Mouse (Mus musculus): ENCODE measurements around the gene Tmem176a. TPM values are rescaled to one million over a fixed set of nuclear protein-coding genes. Genes with fewer than 3 reads are reported as not detected.
"Not testable (repeated sequence)": the region's sequence is repeated elsewhere in the genome, so short reads cannot be mapped to it uniquely, and the experiment has no call there.

The Tmem176a gene
- total RNA-seq, 1 experiment from 2014 or later = 181 TPM

DNA sequence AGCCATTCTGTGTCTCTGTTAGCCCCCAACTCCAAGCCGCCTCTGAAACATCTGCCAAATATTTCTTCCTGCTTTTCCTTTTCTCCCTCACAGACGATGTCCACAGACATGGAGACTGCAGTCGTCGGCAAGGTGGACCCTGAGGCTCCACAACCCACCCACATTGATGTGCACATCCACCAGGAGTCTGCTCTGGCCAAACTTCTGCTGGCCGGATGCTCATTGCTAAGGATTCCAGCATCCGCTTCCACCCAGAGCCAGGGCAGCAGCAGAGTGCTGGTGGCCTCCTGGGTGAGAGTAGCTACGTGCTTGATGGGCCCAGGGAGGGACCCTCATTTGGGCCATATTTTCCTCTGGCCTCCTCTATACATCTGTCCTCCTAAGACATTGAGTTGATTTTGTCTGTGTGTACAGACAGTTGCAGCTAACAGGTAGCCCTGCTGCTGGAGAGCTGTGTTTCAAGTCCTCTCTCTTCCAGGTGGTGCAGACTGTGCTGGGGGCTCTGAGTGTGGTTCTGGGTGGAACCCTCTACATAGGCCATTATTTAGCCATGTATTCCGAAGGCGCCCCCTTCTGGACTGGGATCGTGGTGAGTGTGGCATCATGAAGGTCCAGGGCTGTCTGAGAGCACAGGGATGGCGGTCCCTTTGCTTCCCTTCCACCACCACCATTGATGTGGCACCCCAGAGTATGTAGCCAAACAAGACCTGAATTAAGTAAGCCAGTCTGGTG lies 1.6 kb downstream of the Tmem176a start:
- DNase-seq = peak; percentile 79

DNA sequence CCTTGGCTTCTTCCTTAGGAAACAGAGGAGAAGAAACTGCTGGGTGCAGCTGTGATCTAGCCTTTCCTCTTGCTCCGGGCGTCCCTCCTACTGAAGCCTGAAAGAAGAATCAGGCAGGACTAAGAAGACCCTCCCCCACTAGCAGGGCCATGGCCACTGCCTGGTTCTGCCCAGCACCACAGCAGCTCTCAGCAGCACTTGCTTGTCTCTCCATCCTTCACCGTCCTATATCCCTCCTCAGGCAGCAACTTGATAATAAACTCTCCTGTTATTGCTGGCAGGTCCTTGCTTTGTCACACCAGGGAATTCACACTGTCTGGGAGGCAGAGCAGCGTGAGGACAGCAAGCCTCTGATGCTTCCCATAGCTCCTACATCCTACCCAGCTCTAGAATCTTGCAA lies 4.4 kb downstream of the Tmem176a start:
- no peak for DNase-seq

DNA sequence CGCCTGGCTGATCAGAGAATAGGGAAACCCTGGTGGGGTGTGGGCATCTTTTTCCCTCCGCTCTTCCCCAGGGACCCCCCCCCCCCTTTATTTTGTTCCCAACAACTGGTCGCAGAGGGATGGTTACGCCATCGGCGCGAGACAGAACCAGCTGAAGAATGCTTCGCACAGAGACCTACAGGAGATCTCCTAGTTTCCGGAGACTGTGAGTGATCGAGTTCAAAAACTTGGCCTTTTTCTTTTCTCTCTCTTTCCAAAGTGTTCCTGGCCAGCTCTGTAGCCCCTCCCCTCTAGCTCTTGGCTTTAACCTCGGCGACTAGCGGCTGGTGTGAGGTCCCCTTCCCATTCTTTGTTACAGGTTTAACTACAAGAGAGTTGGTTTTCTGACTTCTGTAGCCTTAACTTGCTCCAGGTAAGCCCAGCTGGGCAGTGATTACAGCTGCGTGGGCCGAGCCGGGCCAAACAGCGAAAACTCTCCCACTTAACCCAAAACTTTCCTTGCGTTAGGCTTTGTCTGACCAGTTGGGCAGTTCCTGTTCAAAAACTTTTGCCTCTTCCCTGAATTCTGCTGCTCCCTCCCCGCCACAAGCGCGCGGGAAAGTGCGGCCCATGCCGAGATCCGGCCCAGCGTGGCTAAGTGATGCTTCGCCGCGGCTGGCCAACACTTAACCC lies 11.2 kb downstream of the Tmem176a start:
- peak; percentile 69 for DNase-seq

DNA sequence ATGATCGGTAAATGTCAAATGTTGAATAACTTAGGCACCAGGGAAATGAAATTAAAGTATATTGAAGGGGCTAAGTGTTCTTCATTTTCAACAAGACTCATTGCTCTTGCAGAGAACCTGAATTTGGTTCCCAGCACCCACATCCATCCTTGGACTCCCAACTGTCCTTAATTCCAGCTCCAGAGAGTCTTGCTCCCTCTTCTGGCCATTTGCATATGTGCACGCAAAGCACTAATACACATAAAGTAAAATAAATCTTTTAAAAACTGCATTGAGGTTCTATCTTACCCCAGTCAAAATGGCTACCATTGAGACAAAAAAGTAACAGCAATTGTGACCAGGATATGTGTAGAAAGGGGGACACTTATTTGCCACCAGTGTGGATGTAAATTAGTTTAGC lies 13.4 kb downstream of the Tmem176a start:
- DNase-seq = no peak

DNA sequence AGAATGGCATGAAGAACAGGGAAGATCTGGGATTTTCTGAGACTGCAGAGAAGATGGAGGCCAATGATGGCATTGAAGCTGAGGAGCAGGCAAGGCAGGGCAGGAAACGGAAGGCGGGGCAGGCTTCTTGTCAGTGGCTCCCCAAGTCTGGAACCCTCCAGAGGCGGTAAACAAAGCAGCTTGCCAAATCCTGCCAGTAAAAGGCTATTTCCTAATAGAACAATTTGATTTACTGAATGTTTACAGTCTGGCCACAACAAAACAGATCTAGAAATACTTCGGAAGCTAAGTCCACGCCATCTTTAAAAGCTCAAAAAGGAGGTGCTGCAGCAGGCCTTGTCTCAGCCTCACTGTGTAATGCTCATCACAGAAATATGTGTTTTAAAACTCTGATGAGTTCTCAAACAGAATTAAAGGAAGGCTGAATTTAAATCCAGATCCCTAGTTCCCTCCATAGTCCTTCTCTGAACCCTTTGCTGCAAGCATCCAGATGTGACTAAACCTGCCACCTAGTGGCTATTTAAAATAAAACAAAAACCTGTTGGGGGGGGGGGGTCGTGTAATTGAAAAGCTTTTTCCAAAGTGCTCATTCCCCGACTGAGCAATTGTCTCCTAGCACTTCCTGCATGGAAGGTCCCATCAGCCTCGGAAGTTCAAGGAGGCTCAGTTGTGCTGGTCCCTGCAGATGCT lies 17.0 kb downstream of the Tmem176a start:
- DNase-seq = peak; percentile 37

DNA sequence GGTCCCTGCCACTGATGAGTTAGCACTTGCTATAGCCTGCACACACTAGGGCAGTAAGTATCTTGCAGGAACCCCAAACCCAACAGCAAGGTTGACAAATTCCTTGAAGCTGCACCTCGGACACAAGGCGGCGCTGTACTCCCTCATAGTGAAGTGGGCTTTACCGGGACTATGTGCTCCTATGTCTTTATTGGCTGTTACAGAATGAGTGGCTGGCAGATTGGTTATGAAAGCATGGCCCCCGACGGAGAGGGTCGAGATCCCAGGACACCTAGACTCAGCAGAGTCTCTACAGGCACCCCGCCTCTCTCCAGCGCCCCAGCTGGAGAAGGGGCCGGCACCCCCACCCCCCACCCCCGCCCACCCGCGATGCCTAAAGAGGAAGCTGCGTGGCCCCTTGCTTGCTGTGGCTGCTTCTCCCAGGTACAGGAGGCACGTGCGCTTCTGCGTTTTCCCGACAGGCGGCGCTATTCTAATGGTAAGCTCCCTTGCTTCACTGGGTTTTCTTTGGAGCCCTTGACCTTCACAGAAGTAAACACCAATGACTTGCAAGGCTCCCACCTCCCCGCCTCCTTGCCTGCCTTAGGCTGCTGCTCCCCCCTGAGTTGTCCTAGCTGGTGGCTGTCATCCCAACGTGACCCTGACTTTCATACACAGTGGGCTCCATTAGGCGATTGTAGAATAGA lies 19.6 kb downstream of the Tmem176a start:
- peak; percentile 90 for DNase-seq

DNA sequence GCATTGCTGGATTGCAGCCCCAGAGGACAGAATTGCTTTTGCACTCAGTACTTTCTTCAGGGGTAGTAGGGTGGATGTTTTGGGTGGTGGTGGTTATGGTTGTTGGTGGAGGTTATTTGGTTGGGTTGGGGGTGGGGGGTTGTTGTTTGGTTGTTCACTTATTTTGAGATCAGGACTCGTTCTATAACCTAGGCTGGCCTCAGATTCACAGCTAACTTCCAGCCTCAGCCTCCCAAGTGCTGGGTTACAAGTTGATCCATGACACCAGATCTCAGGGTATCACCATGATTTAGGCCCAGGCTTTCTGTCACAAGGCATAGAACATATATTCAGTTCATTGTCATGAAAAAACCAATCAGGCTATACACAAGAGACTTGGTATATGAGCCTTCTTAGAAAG lies 20.1 kb downstream of the Tmem176a start:
- no peak for DNase-seq

DNA sequence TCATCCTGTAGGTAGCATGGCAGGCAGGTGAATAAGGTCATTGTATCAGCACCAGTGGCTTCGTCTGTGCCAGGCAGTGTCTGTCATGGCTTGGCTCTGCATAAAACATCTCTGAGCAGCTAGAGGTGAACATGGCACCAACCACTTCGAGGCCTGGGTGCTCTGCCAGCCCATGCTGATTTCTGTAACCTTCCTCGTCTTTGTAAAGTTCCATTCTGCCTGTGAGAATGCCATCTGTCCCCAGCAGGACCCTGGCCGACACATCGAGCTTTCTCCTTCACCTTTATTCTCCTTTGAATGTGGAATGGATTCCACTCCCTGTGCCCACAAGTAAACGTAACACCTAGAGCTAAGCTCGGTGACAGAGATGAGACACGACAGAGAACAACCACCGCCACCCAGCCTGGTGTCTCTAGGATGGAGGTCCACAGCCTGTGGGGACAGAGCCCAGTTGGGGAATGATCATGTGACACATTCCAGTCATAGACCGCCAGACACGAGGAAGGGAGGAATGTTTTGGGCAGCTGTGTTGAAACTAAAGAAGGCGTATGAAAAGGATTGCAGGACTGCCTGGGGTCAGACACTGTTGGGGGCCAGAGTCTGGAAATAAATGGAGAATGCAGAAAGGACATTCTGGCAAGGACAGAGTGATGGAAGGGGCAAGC lies 21.0 kb downstream of the Tmem176a start:
- DNase-seq = no peak

DNA sequence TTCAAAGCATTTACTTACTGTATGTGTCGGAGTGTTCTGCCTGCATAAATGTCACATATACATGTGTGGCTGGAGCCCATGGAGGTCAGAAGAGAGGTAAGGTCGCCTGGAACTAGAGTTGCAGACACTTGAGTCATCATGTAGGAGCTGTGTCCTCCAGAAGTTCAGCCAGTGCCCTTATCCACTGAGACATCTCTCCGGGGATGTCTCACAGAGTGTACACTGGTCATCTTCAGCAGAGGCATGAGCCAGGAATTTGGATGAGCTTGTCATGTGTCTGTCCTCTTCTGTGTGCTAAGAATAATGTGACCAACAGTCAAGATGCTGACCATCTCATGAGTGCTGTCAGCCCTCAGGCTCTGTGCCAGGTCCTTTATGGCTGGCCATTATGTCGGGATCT lies 22.1 kb downstream of the Tmem176a start:
- DNase-seq = no peak

DNA sequence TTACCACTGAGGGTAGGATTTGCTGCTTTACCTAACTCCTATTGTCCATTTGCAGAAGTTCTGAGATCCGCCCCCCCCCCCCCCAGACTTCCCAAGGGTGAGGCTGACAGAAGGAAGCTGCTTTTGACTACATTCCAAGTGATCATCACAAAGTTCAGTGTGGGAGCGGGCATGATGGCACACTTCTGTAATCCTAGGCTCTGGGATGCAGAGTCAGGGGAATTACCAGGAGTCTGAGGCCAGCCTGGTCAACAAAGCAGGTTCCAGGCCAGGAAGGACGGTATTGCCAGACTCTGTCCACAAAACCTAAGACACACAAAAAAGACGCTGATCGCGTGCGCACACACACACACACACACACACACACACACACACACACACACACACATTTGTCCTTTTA lies 22.8 kb downstream of the Tmem176a start:
- DNase-seq = no peak

DNA sequence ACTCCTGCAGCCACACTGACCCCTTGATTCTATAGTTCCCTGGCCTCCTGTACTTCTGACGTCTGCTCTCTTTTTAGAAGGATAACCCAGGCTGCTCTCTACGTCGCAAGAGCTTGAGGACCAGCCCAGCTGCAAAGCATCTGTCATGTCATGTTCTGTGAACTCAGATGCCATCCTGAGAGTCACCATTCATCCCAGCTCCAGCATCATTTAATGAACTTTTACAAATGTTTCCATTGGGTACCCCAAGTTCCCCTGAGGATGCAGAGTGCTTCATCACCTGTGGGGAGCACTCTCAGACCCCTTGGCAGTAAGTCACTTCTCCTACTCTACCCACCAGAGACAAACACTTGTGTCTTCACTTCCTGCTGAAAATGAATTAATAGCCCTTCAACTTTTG lies 23.5 kb downstream of the Tmem176a start:
- DNase-seq = no peak

DNA sequence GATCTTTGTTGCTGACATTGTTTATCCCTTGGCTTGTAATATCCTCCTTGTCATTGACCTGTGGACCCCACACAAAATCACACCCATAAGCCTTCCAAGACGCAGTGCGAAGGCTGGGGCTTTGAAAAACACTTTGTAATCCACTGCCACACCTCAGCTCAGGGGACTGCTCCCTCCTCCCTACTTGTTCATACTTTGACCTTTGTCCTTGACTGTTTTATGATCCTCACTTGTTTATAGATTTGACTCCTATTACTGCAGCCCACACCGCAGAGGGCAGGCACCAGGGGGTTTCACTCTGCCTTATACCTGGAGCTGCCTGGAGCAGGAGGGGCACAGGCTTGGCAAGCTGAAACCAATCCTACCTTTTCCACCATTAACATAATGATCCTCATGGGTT lies 24.0 kb downstream of the Tmem176a start:
- no peak for DNase-seq

DNA sequence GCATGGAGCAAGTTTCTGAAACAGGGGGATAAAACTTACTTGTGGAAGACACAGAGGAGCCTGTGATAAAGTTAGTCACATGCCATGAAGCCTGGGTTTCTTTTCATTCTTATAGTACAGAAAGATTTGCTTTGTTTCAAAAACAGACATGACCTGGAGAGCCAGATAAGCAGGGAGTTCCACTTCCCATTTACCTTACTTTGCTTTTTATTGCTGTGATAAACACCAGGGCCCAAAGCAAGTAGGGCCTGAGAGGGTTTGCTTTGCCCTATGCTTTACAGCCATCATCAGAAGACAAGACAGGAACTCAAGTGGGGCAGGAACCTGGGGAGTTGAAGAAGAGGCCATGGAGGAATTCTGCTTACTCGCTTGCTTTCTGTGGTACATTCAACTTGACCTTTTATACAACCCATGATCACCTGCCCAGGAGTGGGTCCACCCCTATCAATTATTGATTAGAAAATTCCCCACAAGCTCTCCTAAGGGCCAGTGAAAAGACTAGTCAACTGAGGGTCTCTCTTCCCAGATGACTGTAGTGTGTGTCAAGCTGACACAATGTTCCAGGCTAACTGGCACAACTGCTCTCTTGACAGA lies 24.5 kb downstream of the Tmem176a start:
- no peak for DNase-seq

DNA sequence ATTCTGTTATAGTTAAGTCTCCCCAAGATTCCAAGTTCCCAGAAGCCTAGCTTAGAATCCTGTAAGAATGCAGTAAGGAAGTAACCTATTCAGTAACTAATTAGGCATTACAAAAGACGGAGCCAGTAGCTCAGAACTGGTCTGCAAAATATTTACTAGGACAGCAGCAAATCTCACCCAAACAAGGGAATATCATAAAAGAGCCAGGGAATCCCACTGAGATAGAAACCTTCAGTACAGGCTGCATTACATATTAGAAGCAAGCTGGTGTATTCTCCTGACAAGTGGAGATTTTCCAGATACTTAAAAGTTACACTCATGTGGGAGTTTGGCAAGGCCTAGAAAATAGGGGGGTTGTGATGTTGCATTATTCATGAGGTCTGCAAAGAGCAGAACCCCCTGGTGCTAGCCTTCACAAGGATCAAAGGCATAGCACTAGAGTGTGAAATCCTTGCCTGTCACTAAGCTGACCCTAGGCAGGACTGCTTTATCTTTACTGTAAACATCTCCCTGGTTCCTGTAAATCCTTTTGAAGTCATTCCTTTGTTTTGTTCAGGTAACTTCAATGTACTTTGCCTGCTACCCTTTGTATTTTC lies 25.7 kb downstream of the Tmem176a start:
- DNase-seq = not testable (repeated sequence)

DNA sequence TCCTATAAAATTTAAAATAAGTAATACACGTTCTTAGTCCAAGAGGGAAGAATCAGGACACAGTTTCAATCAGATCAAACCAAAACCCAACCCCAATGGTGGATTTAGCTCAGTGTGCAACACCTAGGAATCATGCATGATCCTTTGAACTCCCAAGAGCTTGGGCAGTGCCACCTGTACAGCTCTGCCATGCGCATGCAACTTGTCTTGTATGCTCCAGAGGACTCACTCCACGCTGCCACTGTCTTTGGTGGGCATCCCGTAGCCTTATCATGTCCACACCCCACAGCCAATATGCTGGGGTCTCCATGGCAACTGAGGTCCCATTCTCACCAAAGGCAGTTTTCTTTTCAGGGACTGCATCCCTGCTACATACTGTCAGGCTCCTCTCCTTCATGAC lies 26.4 kb downstream of the Tmem176a start:
- no peak for DNase-seq

DNA sequence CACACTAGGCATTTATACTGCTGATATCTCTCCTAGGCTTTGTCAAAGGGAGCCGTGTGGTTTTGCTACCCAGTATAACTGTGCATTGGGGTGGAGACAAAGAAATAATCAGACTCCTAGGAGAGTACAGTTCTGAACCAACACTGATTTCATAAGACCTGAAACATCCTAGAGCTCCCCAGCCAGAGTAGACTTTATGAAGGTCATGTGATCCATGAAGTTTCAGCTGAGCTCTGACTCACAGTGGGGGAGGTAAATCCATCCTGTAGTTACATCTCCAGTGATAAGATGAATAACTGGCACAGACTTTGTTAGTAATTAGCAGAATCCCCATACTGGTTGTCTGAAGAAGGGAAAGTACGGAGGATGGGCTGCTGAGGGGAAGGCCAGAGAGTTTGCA lies 29.1 kb downstream of the Tmem176a start:
- peak; percentile 38 for DNase-seq

DNA sequence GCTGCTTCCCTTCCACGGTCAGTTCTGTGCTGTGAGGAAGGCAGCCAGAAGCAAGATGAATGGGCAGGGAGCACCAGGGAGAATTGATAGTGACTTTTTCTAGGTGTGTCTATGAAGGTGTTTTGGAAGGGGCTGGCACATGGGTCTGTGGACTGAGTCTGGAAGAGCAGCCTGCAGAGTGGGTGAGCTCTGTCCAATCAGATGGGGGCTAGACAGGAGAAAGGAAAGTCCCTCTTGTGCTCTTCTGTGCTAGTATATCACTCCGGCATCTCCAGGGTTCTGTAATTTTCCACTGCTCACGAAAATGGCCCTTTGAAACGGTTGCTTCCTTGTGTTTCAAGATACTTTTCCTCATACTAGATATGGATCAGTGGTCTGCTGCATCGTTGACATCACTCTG lies 31.9 kb downstream of the Tmem176a start, which contains the start of gene Aoc1:
TSS of gene Aoc1 (plus strand) at position 301 of the 400 bp plus-strand sequence.
- no peak for DNase-seq

DNA sequence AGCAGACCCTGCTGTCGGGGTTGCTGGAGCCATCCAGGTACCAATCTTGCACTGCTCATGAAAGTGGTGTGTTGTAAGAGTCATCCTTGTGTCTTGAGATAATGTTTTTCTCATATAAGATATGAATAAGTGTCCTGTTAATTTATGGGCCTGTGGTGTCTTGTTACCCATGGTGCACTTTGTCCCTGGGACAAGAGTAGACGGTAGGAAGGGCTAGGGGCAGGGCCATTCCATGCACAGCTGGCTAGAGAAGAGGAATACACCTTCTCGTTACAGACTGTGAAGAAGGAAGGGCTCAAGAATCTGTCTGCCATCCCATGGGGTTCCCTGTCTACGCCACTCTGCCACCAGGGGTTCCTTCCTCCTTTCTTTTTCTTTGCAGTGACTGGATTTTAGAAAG lies 33.9 kb downstream of the Tmem176a start:
- DNase-seq = no peak

DNA sequence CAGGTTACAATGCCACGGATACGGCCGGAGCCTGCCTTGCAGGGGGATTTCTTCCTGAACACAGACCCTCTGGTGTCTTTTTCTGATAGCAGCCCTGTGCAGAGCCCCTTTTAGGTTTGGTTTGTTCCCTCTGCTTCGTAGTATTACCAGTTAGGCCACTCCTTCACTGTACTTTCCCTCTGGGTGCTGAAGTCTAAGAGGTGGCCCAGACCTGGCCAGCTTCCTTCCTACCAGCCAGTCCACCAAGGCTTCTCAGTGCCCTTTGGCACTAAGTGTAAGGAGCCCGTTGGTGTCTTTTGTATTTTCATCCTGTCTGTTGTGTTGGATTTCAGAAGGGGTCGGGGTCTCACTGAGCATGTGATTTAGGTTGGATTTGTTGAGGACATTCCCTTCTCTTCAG lies 34.8 kb downstream of the Tmem176a start:
- no peak for DNase-seq

DNA sequence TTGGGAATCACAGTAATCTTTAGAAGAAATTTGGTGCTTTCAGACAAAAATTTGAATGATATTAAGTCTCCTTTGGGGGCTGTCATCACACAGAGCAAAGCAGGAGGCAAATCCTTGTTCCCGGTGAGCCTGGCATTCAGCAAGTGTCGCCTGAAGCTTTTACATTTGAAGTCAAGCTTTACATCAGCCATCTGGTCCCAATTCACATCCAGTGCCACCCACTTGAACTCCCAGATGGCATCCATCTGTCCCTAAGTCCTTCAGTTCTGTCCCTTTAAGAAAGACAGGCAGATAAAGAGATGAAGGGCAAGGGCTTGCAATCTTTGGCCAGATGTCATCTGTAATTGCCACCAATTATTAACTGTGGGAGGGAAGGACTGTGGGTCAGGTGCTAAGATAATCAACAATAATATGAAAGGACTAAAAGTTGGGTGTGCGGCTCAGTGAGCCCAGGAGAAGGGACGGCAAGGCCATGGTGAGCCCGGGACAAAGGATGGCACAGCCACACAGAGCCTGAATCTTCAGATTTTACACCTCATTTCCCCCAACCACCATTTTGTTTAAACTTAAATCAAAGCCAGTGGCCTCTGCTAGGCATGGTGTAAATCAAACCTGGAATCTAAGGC lies 35.9 kb downstream of the Tmem176a start:
- DNase-seq = no peak

DNA sequence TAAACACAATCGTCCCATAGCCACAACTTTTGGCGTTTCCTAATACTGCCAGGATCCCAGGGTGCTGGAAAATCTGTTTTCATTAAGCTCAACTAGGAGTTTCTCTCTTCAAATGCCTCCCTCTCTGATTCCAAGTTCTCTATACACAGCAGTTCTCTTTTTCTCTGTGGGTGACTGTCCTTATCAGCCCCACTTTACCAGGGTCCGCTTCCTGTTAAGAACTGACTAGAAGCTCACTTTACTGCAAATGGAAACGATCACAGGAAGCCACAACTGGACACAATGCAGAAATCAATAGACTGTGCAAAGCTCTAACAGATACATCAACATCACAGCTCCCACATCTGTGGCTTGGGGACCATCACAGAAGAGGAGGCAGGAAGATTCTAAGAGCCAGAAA lies 53.5 kb downstream of the Tmem176a start:
- DNase-seq = no peak
